Mouse (Mus musculus): ENCODE data around the gene Ndufab1. TPM values are rescaled to one million over a fixed set of nuclear protein-coding genes. Genes with fewer than 3 reads are reported as not detected.

Ndufab1 gene
- total RNA-seq, 2 experiments from 2014 or later: 1,113 to 1,195 TPM

DNA sequence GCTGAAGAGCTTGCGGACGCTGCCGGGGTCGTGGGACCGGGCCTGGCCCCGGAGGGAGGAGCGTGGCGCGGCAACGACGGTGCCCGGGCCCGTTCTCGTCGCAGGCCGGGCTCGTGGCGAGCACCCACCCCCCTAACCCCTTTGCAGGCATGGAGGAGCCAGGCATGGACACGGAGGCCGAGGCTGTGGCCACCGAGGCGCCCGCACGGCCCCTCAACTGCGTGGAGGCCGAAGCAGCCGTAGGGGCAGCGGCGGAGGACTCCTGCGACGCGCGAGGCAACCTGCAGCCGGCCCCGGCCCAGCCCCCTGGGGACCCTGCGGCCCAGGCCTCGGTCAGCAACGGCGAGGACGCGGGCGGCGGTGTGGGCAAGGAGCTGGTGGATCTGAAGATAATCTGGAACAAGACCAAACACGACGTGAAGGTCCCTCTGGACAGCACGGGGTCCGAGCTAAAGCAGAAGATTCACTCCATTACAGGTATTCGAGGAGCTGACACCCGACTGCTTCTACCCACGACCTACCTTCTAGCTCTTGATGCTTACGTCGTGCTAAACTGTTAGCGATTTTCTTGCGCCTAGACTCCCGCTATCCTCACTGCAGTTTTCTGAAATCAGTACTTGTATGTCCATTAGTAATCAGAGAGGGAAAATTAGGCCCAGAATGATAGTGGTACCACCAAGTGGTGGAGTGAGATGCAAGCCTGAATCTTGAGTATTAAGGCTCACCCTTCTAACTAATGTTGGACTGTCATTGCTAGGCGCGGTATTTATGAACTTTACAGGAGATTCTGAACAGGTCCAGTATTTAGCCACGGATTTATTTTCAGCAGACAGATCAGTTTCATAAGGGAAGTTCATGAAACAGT lies 33.9 kb downstream of the Ndufab1 start:
- no peak for DNase-seq

DNA sequence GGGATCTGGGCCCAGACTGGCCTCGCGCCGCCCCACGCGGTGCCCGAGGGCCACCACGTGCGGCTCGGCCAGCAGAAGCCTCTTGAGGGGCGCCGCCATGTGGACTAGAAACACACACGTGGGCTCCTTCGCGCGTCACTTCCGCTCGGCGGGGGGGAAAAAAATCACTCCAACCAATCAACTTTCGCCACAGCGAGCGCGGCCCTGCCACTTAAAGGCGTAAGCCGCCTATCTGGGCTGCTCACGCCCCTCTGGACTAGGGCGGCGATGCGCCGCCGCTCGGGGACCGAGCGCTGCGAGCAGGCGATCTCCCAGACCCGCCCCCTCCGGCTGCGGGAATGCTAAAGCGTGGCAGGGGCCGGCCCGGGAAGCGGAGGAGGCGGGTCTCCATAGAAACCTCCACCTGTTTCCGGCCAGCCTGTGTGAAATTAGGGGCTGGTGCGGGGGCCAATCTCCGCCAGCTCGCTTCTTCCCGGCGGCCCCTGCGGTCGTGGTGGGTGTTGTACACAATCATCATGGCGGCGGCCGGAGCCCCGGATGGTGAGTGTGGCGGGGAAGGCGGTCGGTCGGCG lies 34.7 kb downstream of the Ndufab1 start, which contains the start of the genes Ubfd1 and Ears2:
TSS of gene Ubfd1 (plus strand) at position 231 of the 572 bp plus-strand sequence.
TSS of gene Ears2 (minus strand) at position 319 of the 572 bp plus-strand sequence.
- peak; percentile 94 for DNase-seq

DNA sequence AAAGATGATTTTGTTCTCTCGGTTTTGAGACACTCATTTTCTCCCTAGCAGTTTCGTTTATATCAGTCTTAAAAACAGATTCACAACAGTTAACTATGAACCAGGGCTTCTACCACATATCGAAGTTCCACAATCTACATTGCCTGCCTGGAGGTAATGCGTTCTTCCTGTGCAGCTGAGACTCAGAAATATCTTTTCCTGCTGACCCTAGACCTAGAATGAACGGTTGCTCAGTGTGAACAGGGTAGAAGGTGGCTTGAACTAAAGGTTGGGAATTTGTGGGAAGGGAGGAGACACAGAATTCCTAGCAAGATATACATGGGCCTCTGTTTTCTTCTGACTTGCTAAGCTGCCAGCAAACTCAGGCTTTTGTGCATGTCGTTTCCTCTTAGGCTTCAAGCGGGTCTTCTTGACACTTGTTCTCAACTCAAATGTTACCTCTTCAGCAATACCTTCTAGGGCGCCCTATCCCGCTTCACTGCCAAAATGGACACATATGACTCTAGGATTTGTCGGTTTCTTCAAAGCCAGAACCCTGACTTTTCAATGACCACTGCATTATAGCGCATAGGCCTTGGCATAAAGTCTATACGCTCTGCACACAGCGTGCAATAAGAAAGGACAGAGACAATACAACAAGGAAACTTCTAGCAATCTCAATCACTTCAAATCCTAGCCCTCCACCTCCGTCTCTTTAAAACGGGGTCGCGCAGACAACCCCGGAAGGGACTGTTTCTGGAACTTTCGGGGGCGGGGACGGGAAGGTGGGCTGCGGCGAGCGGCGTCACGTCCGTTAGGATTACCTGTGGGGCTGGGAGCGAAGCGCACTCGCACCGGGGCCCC lies 35.4 kb downstream of the Ndufab1 start:
- no peak for DNase-seq

DNA sequence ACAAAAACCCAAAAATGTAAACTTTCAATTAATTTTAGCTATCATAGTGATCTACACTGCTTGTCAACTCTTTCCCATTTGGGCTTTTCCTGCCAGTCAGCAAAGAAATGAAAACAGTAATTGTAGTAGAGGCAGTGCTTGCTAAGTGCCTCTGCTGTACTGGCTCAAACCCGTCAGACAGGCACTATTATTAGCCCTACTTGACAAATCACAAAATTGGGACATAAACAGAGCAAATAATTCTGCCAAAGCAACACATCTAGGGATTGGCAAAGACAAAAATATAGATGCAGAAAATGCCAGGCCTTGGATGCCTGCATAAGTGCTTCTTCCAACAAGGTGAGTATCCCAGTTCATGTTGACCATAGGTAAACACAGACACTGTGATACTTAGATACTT lies 36.0 kb downstream of the Ndufab1 start:
- no peak for DNase-seq

DNA sequence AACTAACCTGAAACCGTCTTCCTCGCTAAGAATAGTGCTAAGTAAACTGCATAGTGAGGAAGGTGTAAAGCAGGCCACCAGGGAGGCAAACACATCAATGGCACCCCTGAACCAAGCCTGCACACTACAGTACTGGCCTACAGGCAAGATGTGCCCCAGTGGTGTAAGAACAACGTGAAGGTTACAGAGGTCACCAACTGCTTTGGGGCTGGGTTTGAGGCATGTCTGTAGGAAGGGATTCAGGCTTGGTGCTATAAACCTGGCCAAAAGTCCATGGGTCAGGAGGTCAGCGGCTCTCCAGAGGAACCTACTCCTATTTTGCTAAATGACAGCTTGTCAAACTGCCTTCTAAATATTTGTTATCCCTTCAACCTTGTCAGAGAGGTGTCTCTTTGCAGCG lies 45.1 kb downstream of the Ndufab1 start:
- no peak for DNase-seq

DNA sequence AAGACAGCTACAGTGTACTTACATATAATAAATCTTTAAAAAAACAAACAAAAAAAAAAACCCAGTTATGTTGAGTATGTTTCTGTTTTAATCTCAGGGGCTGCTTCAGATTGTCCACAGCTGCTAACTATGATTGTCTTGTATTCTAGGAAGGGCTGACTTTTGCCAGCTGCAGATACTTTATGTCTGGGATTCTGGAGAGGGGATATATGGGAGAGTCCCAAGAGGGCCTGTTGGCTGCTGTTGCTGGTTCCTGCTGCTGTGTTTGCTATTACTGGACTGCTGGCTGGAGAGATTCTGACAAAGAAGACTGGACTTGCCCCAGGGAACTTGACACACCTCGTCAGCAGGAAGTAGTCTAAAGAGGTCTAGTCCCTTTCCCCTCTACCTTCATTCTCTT lies 50.9 kb downstream of the Ndufab1 start:
- DNase-seq: peak; percentile 63

DNA sequence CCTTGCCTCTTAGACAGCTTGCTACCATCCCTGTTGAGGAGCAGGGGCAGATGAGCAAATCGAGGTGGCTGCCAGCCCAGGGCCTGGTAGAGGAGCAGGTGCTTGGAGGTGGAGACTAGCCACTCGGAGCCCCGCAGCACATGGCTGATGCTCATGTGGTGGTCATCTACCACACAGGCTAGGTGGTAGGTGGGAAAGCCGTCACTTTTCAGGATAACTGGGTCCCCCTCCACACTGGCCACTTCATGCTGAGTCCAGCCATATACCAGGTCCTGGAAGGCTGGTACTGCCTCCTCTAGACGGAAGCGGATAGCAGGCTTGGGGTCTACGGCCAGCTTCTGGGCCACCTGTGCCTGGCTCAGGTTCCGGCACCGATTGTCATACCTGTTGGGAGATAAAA lies 53.5 kb downstream of the Ndufab1 start:
- DNase-seq: no peak

DNA sequence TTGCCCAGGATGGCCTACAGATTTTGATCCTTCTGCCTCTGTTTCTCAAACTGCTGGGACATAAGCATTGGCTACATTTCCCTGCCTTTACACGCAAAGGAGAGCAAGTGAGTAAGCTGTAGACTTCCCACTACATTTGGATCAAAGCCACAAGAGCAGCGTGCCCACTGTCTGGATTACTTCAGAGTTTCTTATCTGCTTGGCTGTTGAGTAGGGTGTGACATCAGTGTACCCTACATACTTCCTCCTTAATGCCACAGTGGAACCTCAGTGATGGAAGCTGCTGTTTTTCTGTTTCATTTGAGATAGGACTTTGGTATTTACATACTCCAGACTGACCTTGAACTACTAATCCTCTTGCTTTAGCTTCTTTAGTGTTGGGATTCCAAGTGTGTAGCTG lies 54.9 kb downstream of the Ndufab1 start:
- peak; percentile 33 for DNase-seq

DNA sequence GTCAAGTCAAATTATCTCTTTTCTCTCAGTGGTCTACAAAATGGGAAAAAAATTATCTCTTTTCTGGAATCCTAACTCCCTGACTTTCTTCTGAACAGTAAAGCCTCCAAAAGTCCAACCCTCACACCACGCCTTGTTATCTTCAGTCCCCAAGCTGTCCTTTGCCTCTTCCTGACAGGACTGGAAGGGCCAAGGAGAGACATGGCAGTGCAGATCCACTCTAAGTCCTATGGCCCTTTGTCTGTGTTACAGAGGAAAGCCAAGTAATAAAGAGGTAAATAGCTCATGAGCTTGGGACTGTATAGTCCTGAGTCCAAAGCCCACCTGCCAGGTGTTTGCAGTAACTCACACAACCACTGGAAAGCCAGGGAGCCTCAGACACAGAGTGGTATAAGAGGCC lies 56.0 kb downstream of the Ndufab1 start:
- peak; percentile 27 for DNase-seq

DNA sequence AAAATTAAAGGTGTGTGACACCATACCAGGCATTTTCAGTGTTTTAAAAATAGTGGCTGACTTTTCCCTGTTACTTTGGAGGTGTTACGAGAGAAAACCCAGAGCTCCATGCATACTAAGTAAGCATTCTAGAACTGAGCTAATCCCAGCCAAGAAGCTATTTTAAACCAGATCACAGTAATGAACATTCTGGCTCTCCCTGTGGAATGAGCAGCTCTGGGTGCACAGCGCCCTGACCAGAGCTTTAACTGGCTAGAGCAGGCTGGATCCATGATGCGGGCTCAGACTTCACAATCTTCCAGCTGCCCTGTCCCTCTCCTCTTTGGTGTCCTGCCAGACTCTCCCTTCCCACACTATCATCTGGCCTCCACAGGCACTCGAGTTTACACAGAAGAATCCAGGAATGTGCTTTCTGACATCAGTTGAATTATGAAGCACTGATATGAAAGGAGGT lies 56.5 kb downstream of the Ndufab1 start:
- peak; percentile 85 for DNase-seq

DNA sequence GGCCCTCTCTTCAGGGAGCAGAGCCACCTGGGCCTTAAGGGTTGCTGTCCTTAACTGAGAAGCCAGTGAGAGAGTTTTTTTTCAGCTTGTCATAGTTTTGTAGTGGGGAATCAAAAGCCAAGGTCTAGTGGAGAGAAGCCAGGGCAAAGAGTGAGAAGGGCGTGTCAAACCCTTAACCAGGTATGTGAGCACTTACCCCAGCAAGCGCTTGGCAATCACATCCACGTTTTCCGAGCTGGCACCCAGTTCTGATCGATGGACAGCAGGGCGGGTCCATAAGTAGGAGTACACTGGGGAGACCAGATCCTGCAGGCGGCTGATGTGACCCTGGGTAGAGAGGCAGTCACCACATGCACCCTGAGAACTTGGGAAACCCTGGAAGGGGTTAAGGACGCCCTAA lies 57.6 kb downstream of the Ndufab1 start:
- no peak for DNase-seq

Other genes starting within 250 kb of the Ndufab1 start
- under 1 TPM in 1 of 2 experiments, not detected in 1; 0.10 TPM for gene Scnn1b, start 236.8 kb downstream of the Ndufab1 start, total RNA-seq (2021)
- 10 to 100 TPM; 15.9 to 16.0 TPM for gene Cog7, start 120.2 kb downstream of the Ndufab1 start, total RNA-seq (2021)
- gene Gga2, start 80.7 kb downstream of the Ndufab1 start, total RNA-seq (2021): 10 to 100 TPM; 52.1 to 52.8 TPM
- gene Ubfd1, start 34.7 kb downstream of the Ndufab1 start, total RNA-seq (2021): 10 to 100 TPM; 49.1 to 51.0 TPM
- gene Ears2, start 34.6 kb downstream of the Ndufab1 start, total RNA-seq (2021): 10 to 100 TPM; 30.4 to 32.3 TPM
- gene Palb2, start 31.1 kb upstream of the Ndufab1 start, total RNA-seq (2021): 1 to 10 TPM; 4.0 to 4.2 TPM
- gene Dctn5, start 31.2 kb upstream of the Ndufab1 start, total RNA-seq (2021): 10 to 100 TPM; 35.1 to 36.2 TPM
- 10 to 100 TPM; 36.0 to 42.6 TPM for gene Plk1, start 57.6 kb upstream of the Ndufab1 start, total RNA-seq (2021)
- not detected for gene Ern2, start 84.3 kb upstream of the Ndufab1 start, total RNA-seq (2021)
- 1 to 10 TPM; 1.3 to 1.9 TPM for gene Chp2, start 117.6 kb upstream of the Ndufab1 start, total RNA-seq (2021)
- gene Prkcb, start 186.9 kb upstream of the Ndufab1 start, total RNA-seq (2021): 1 to 10 TPM; 2.1 to 3.0 TPM